20 mouse cellular contexts compared by ENCODE assay signal in genomic region chr9:85095234-85095633, GRCm38 (mm10).
"Had no signal": no experiment of that assay in that cellular context is flagged by ENCODE, and none has a peak within 500 bp of the region (broad histone marks: within the 10 kb centered on the region; RNA-seq: fewer than 3 reads in every experiment).

No protein-coding gene starts in this region.

- ATAC-seq: lung, postnatal 0 days; midbrain, embryonic 16.5 days had no signal

- H3K4me2 ChIP-seq: lung, embryonic 15.5 days; midbrain, embryonic 12.5 days; neural tube, embryonic 13.5 days; neural tube, embryonic 15.5 days; stomach, embryonic 15.5 days had no signal

- H3K27me3 ChIP-seq: lung, embryonic 15.5 days; midbrain, embryonic 12.5 days; neural tube, embryonic 13.5 days; neural tube, embryonic 15.5 days; stomach, embryonic 15.5 days had no signal

- H3K36me3 ChIP-seq: lung, embryonic 15.5 days; midbrain, embryonic 10.5 days; midbrain, embryonic 12.5 days; neural tube, embryonic 13.5 days; neural tube, embryonic 15.5 days; stomach, embryonic 15.5 days had no signal

- H3K9me3 ChIP-seq: lung, embryonic 15.5 days; midbrain, embryonic 10.5 days; midbrain, embryonic 12.5 days; neural tube, embryonic 13.5 days; neural tube, embryonic 15.5 days; stomach, embryonic 15.5 days had no signal

- H3K4me3 ChIP-seq: lung, embryonic 15.5 days; midbrain, embryonic 10.5 days; midbrain, embryonic 12.5 days; myocyte; neural tube, embryonic 13.5 days; neural tube, embryonic 15.5 days; stomach, embryonic 15.5 days had no signal

- DNase-seq: lung, adult 2 months; lung, postnatal 14 days; lung, postnatal 36 days; midbrain, embryonic 14.5 days; retina, postnatal 1 day; right cerebral cortex, adult 18-20 months; thymus, adult 2 months; thymus, postnatal 25 days; thymus, postnatal 4 days had no signal

- H3K9ac ChIP-seq: lung, embryonic 15.5 days; midbrain, embryonic 12.5 days; neural tube, embryonic 13.5 days; neural tube, embryonic 15.5 days; stomach, embryonic 15.5 days had no signal

- H3K4me1 ChIP-seq: lung, embryonic 15.5 days; midbrain, embryonic 10.5 days; midbrain, embryonic 12.5 days; neural tube, embryonic 13.5 days; neural tube, embryonic 15.5 days; stomach, embryonic 15.5 days had no signal

- H3K27ac ChIP-seq: lung, embryonic 15.5 days; macrophage; midbrain, embryonic 10.5 days; midbrain, embryonic 12.5 days; neural tube, embryonic 13.5 days; neural tube, embryonic 15.5 days; stomach, embryonic 15.5 days; stomach, postnatal 0 days had no signal
